In genomic region chr3:26850691-26851563, GRCm38 (mm10) we compare ENCODE assay signal across 15 mouse cellular contexts.
DNase-seq lines count a peak whose midpoint lies in the region; ATAC-seq and TF ChIP-seq lines count a peak whose summit lies in the region.
"Had no signal": no experiment of that assay in that cellular context is flagged by ENCODE, and none has a peak within 500 bp of the region (broad histone marks: within the 10 kb centered on the region; RNA-seq: fewer than 3 reads in every experiment).

No protein-coding gene starts in this region.

- 32% methylated on average over 9 of the region's 9 CpGs for WGBS in forebrain, embryonic 12.5 days
- 21% methylated on average over 9 of the region's 9 CpGs for WGBS in hindbrain, embryonic 15.5 days
- 33% methylated on average over 9 of the region's 9 CpGs for WGBS in neural tube, embryonic 14.5 days

- peaks cover 9% of the 10 kb centered on the region for H3K4me1 ChIP-seq in forebrain, embryonic 12.5 days
- H3K4me1 ChIP-seq in hindbrain, embryonic 15.5 days (replicated peaks), result peaks cover 9% of the 10 kb centered on the region
- H3K4me1 ChIP-seq in neural tube, embryonic 14.5 days (ENCODE audit: control insufficient read depth, insufficient read depth, low read length), result no peaks in the 10 kb centered on the region
- H3K4me1 ChIP-seq: heart, embryonic 10.5 days; liver, embryonic 12.5 days had no signal

- no peak overlapping the region for H3K4me2 ChIP-seq in forebrain, embryonic 12.5 days
- H3K4me2 ChIP-seq in hindbrain, embryonic 15.5 days, result no peak overlapping the region
- H3K4me2 ChIP-seq in neural tube, embryonic 14.5 days (ENCODE audit: low read depth, low read length), result no peak overlapping the region
- H3K4me2 ChIP-seq: liver, embryonic 12.5 days had no signal

- no peak overlapping the region for H3K27ac ChIP-seq in left cerebral cortex, adult 2 months
- peak overlapping the region; percentile 61 for H3K27ac ChIP-seq in forebrain, embryonic 12.5 days
- H3K27ac ChIP-seq in hindbrain, embryonic 15.5 days (replicated peaks), result peak overlapping the region; percentile 1; the same call in 1 of the 2 replicates
- H3K27ac ChIP-seq in neural tube, embryonic 14.5 days (ENCODE audit: low read depth, low read length), result no peak overlapping the region
- H3K27ac ChIP-seq: heart, embryonic 10.5 days; liver, embryonic 12.5 days had no signal

- no peaks in the 10 kb centered on the region for H3K9me3 ChIP-seq in forebrain, embryonic 12.5 days
- no peaks in the 10 kb centered on the region for H3K9me3 ChIP-seq in hindbrain, embryonic 15.5 days
- H3K9me3 ChIP-seq in neural tube, embryonic 14.5 days (ENCODE audit: control insufficient read depth, low read length), result no peaks in the 10 kb centered on the region
- H3K9me3 ChIP-seq: heart, embryonic 10.5 days; liver, embryonic 12.5 days had no signal

- TF ChIP-seq CTCF in left cerebral cortex, adult 2 months (IDR thresholded peaks at IDR 0.05), result no peak

- H3K27me3 ChIP-seq in forebrain, embryonic 12.5 days, result no peaks in the 10 kb centered on the region
- no peaks in the 10 kb centered on the region for H3K27me3 ChIP-seq in hindbrain, embryonic 15.5 days
- H3K27me3 ChIP-seq in neural tube, embryonic 14.5 days (ENCODE audit: control insufficient read depth, insufficient read depth, low read length), result no peaks in the 10 kb centered on the region
- H3K27me3 ChIP-seq: liver, embryonic 12.5 days had no signal

- no peak overlapping the region for H3K4me3 ChIP-seq in left cerebral cortex, adult 2 months
- H3K4me3 ChIP-seq in forebrain, embryonic 12.5 days (replicated peaks), result no peak overlapping the region
- no peak overlapping the region for H3K4me3 ChIP-seq in hindbrain, embryonic 15.5 days
- H3K4me3 ChIP-seq in neural tube, embryonic 14.5 days (ENCODE audit: low read depth, low read length), result no peak overlapping the region
- H3K4me3 ChIP-seq: erythroblast, embryonic 14.5 days; heart, embryonic 10.5 days; liver, embryonic 12.5 days had no signal

- no peaks in the 10 kb centered on the region for H3K36me3 ChIP-seq in forebrain, embryonic 12.5 days (replicated peaks)
- H3K36me3 ChIP-seq in hindbrain, embryonic 15.5 days, result no peaks in the 10 kb centered on the region
- H3K36me3 ChIP-seq in neural tube, embryonic 14.5 days (ENCODE audit: control insufficient read depth, insufficient read depth, low read length), result no peaks in the 10 kb centered on the region
- H3K36me3 ChIP-seq: heart, embryonic 10.5 days; liver, embryonic 12.5 days had no signal

- DNase-seq in left cerebral cortex, postnatal 4 days, result peak; percentile 59
- DNase-seq in left cerebral cortex, adult 2 months (ENCODE audit: extremely low spot score in 1 of 2, low spot score in 2 of 2), result no peak
- DNase-seq in spleen, postnatal 10 days (ENCODE audit: low spot score in 2 of 2), result no peak
- DNase-seq in heart, postnatal 25 days (ENCODE audit: low spot score), result no peak
- DNase-seq: adrenal gland, postnatal 25 days; heart, postnatal 4 days; kidney, adult 2 months; lung, postnatal 36 days; thymus, adult 18-20 months had no signal

- no peak overlapping the region for H3K9ac ChIP-seq in forebrain, embryonic 12.5 days
- no peak overlapping the region for H3K9ac ChIP-seq in hindbrain, embryonic 15.5 days
- no peak overlapping the region for H3K9ac ChIP-seq in neural tube, embryonic 14.5 days (replicated peaks; ENCODE audit: low read depth, low read length)
- H3K9ac ChIP-seq: liver, embryonic 12.5 days had no signal

- intact Hi-C loops in left cerebral cortex, postnatal 4 days (cut with DNase I), result no loop called here
- intact Hi-C loops in left cerebral cortex, adult 2 months (cut with DNase I), result no loop called here
- intact Hi-C loops in heart, postnatal 25 days (cut with DNase I), result no loop called here

- ATAC-seq in forebrain, embryonic 12.5 days (ENCODE audit: low FRiP score), result peak; percentile 49; the same call in 1 of the 2 replicates
- peak; percentile 87 for ATAC-seq in hindbrain, embryonic 15.5 days (ENCODE audit: low FRiP score, low read depth)
- ATAC-seq in neural tube, embryonic 14.5 days (ENCODE audit: low read depth), result peak; percentile 58; the same call in 1 of the 2 replicates
- ATAC-seq: liver, embryonic 12.5 days had no signal

Comparison
In these comparisons a context has a peak if more than half of its experiments do, and no peak if none do; other contexts are left out.
1. H3K27ac ChIP-seq: peak in forebrain, embryonic 12.5 days (single experiment) and hindbrain, embryonic 15.5 days (single experiment); none in left cerebral cortex, adult 2 months (single experiment) and neural tube, embryonic 14.5 days (single experiment).
2. Peak in every context shown above with its lines, with median percentiles within 50 percentile points of each other: ATAC-seq.